Mouse (Mus musculus) layer of hippocampus, adult 9-10 months (tissue): ENCODE data around the gene Ttk.

Experiments
- DNase-seq: peaks from one replicate; pipeline ENCODE4 v3.0.0; 2022; ENCODE audit warnings: low spot score

Ttk gene

DNA sequence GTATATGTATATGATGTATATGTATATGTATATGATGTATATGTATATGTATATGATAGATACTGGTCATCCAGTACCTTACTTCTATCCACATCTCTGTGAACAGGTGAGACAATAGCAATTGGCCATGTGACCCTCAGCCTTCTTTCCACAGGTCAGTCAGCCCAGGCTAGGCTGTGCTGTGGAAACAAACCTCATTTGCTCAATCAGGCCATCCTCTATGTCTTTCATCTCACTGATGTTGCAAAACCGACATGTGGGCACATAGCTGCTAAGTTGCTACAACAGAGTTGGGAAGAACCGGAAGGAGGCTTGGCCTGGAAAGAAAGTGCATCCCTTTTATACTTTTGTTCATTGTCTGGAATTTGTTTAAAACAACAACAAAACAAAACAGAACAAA lies 67.6 kb downstream of the Ttk start:
- DNase-seq, result no peak

DNA sequence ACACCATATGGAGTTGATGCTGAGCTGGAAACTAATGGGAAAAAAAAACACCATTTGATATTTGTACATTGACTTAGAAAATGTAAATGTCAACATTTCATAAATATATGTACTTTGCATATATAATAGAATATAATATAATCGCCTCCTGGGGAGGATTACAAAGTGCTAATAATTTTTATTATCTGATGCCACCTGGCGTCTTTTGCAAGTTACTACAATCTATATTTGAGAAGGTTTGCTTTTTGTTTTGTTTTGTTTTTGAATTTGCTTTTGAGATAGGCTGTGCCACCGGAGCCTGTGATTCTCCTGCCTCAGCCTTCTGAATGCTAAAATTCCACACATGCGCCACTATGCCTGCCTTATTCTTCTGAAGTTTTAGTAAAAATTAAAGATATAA lies 71.3 kb downstream of the Ttk start:
- no peak for DNase-seq

DNA sequence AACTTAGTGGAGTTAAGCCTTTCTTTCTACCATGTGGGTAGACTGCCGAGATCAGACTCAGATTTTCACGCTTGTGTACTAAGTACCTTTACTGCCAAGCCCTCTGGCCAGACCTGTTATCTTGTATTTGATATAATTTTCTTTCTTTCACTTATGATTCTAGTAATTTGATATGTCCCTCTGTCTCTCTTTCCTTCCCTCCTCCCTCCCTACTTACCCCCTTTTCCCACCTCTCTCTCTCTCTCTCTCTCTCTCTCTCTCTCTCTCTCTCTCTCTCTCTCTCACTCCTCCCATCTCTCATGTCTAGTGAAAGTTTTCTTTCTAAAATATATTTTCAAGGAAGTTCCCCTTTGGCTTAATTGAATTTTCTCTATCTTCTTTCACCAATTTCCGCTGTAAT lies 72.5 kb downstream of the Ttk start:
- DNase-seq, result no peak

DNA sequence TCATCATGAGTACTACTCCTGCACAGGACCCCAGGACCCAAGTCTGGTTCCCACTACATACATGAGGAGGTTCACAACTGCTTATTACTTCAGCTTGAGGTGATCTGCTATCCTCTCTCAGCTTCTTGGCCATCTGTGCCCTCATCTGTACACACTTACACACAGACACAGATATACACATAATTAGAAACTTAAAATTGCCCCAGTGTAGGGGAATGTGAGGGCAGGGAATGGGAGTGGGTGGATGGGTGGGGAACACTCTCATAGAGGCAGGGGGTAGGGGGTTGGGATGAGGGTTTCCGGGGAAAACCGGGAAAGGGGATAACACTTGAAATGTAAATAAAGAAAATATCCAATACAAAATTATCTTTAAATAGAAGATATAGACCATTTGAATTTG lies 75.3 kb downstream of the Ttk start:
- DNase-seq, result no peak

DNA sequence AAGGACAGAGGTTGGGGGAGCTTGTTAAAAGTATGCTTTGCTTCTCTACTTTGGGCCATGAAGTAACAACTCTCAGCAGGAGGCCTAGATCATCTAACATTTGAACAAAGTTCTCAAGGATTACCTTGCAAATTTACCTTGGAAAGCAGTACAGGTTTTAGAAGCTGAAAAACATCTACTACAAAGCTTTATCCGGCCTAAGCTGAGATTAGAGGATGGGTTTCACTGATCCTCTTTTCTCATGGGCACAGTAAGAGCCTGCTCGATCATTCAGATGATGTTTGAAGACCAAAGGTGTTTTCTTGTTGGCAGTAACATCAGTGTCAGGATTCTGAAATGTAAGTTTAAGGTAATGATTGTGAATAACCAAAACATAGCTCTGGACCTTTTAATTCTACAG lies 76.4 kb downstream of the Ttk start:
- DNase-seq, result no peak
